ENCODE assay signal across 12 mouse cellular contexts in the genomic region with DNA sequence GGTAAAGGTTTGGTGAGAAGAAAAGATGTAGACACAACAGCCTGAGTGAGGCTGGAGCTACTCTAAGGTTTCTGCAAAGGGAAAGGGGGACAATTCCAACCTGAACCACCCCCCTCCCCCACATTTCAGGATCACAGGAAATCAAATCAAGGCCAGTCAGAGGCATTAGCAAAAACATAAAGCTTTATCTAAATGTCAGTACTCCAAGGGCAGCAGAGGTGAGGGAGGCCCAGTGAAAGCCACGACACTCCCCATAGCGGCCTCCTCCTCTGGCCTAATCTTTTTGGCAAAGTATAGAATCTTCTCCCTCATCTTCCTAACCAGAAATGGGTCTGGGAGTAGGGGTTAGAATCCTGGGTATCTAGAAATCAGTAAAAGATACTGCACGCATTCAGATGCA.
A peak's percentile ranks its signal among the peaks of the same experiment; 100 is the strongest.
DNase-seq lines count a peak whose midpoint lies in the region; ATAC-seq and TF ChIP-seq lines count a peak whose summit lies in the region.
"Had no signal": no experiment of that assay in that cellular context is flagged by ENCODE, and none has a peak within 500 bp of the region (broad histone marks: within the 10 kb centered on the region; RNA-seq: fewer than 3 reads in every experiment).

No protein-coding gene starts in this region.

- H3K27me3 ChIP-seq in MEL (ENCODE audit: control insufficient read depth in 1 of 2, insufficient read depth in 2 of 2, low read length in 2 of 2) = no peaks in the 10 kb centered on the region
- H3K27me3 ChIP-seq in liver, embryonic 15.5 days = 0 out of 2 replicates have a peak, but pooled peaks cover 3% of the 10 kb centered on the region
- no peaks in the 10 kb centered on the region for H3K27me3 ChIP-seq in hindbrain, embryonic 16.5 days (replicated peaks; ENCODE audit: control insufficient read depth, insufficient read depth, low read length)
- H3K27me3 ChIP-seq: hindbrain, embryonic 15.5 days had no signal

- no peak overlapping the region for H3K9ac ChIP-seq in MEL (ENCODE audit: control insufficient read depth, low read depth, low read length, poor library complexity, severe bottlenecking)
- no peak overlapping the region for H3K9ac ChIP-seq in liver, embryonic 15.5 days
- H3K9ac ChIP-seq in hindbrain, embryonic 16.5 days (ENCODE audit: low read depth, low read length) = no peak overlapping the region
- H3K9ac ChIP-seq: embryonic facial prominence, embryonic 12.5 days; hindbrain, embryonic 15.5 days had no signal

- peak overlapping the region; percentile 15 for H3K4me3 ChIP-seq in gastrocnemius, adult 2 months
- H3K4me3 ChIP-seq in layer of hippocampus, adult 2 months = no peak overlapping the region
- H3K4me3 ChIP-seq in MEL (ENCODE audit: control insufficient read depth in 1 of 2, insufficient read depth in 1 of 2, low read depth in 2 of 2, low read length in 2 of 2) = peak overlapping the region; percentile 21 to 34
- H3K4me3 ChIP-seq in liver, embryonic 15.5 days (replicated peaks) = no peak overlapping the region
- H3K4me3 ChIP-seq in hindbrain, embryonic 16.5 days (ENCODE audit: low read length) = no peak overlapping the region
- H3K4me3 ChIP-seq: embryonic facial prominence, embryonic 12.5 days; hindbrain, embryonic 15.5 days had no signal

- TF ChIP-seq POLR2A in MEL (IDR thresholded peaks at IDR 0.05; ENCODE audit: control insufficient read depth in 1 of 2, insufficient read depth in 1 of 2, low read depth in 1 of 2, low read length in 2 of 2, poor library complexity in 1 of 2) = no peak

- H3K27ac ChIP-seq in gastrocnemius, adult 2 months = peak overlapping the region; percentile 93
- H3K27ac ChIP-seq in layer of hippocampus, adult 2 months = peak overlapping the region; percentile 99
- H3K27ac ChIP-seq in MEL (ENCODE audit: control insufficient read depth, low read depth, low read length) = peak overlapping the region; percentile 13; the same call in 1 of the 2 replicates
- H3K27ac ChIP-seq in liver, embryonic 15.5 days (replicated peaks) = no peak overlapping the region
- H3K27ac ChIP-seq in hindbrain, embryonic 16.5 days (ENCODE audit: low read depth, low read length) = no peak overlapping the region
- H3K27ac ChIP-seq: hindbrain, embryonic 15.5 days; macrophage had no signal

- TF ChIP-seq RAD21 in MEL (IDR thresholded peaks at IDR 0.05; ENCODE audit: low read depth, low read length) = no peak

- no peaks in the 10 kb centered on the region for H3K9me3 ChIP-seq in MEL (replicated peaks; ENCODE audit: insufficient read depth, low read length)
- no peaks in the 10 kb centered on the region for H3K9me3 ChIP-seq in liver, embryonic 15.5 days (replicated peaks)
- no peaks in the 10 kb centered on the region for H3K9me3 ChIP-seq in hindbrain, embryonic 16.5 days (ENCODE audit: control insufficient read depth, low read length)
- H3K9me3 ChIP-seq: embryonic facial prominence, embryonic 12.5 days; hindbrain, embryonic 15.5 days had no signal

- no peak for TF ChIP-seq EP300 in MEL (IDR thresholded peaks at IDR 0.05; ENCODE audit: low read depth in 1 of 2, low read length in 2 of 2)

- no peak for TF ChIP-seq CTCF in gastrocnemius, adult 2 months (IDR thresholded peaks at IDR 0.05)
- TF ChIP-seq CTCF in layer of hippocampus, adult 2 months (conservative IDR thresholded peaks at IDR 0.05) = no peak
- TF ChIP-seq CTCF in MEL (IDR thresholded peaks at IDR 0.05 in 2 of 3, conservative IDR thresholded peaks at IDR 0.05 in 1 of 3; ENCODE audit: control insufficient read depth in 1 of 3, insufficient read depth in 1 of 3, low read depth in 2 of 3, low read length in 3 of 3, poor library complexity in 1 of 3, severe bottlenecking in 1 of 3) = no peak

- DNase-seq in gastrocnemius, adult 2 months = no peak
- DNase-seq in gastrocnemius, adult 8-10 months (ENCODE audit: low spot score in 2 of 2) = no peak
- no peak for DNase-seq in layer of hippocampus, adult 2 months (ENCODE audit: low spot score in 2 of 2)
- no peak for DNase-seq in layer of hippocampus, postnatal 10 days (ENCODE audit: low spot score in 2 of 2)
- no peak for DNase-seq in MEL (ENCODE audit: low read depth, low spot score)
- no peak for DNase-seq in adrenal gland, adult 8-10 months
- DNase-seq: kidney, postnatal 4 days had no signal

- 10% methylated on average over 3 of the region's 3 CpGs for WGBS in liver, embryonic 15.5 days (ENCODE audit: insufficient replicate concordance)
- WGBS in hindbrain, embryonic 16.5 days = 58% methylated on average over 3 of the region's 3 CpGs

- H3K4me1 ChIP-seq in MEL (ENCODE audit: control insufficient read depth in 1 of 2, insufficient read depth in 2 of 2, low read length in 2 of 2) = peaks cover 7 to 22% of the 10 kb centered on the region in 2 experiments
- peaks cover 16% of the 10 kb centered on the region for H3K4me1 ChIP-seq in liver, embryonic 15.5 days (replicated peaks)
- H3K4me1 ChIP-seq in hindbrain, embryonic 16.5 days (ENCODE audit: control insufficient read depth, insufficient read depth, low read depth, low read length) = no peaks in the 10 kb centered on the region; the same call in 1 of the 2 replicates

- no peak for ATAC-seq in liver, embryonic 15.5 days (ENCODE audit: insufficient read depth)
- no peak for ATAC-seq in hindbrain, embryonic 16.5 days

- H3K36me3 ChIP-seq in MEL (ENCODE audit: control insufficient read depth in 1 of 2, insufficient read depth in 2 of 2, low read length in 2 of 2) = peaks cover 0 to 7% of the 10 kb centered on the region in 2 experiments; a peak in 2 of 4 replicates
- H3K36me3 ChIP-seq in liver, embryonic 15.5 days (replicated peaks) = no peaks in the 10 kb centered on the region
- no peaks in the 10 kb centered on the region for H3K36me3 ChIP-seq in hindbrain, embryonic 16.5 days (ENCODE audit: control insufficient read depth, insufficient read depth, low read length)
- H3K36me3 ChIP-seq: embryonic facial prominence, embryonic 12.5 days; hindbrain, embryonic 15.5 days had no signal

- intact Hi-C loops in gastrocnemius, adult 2 months (cut with DNase I) = loop anchor here (1.0 to 5.0 kb wide), 3 partner anchors 14 to 113 kb away; partner anchors contain the start of gene Zbtb16

- no peaks in the 10 kb centered on the region for H3K79me2 ChIP-seq in MEL (ENCODE audit: control insufficient read depth, insufficient read depth, low read length, poor library complexity)

- H3K4me2 ChIP-seq in liver, embryonic 15.5 days = peak overlapping the region; percentile 27; the same call in 1 of the 2 replicates
- no peak overlapping the region for H3K4me2 ChIP-seq in hindbrain, embryonic 16.5 days (ENCODE audit: low read length)
- H3K4me2 ChIP-seq: embryonic facial prominence, embryonic 12.5 days; hindbrain, embryonic 15.5 days had no signal

TF ChIP-seq in MEL, 35 proteins besides CTCF, POLR2A, EP300 and RAD21:
- no peak for TF ChIP-seq ZMIZ1 (IDR thresholded peaks at IDR 0.05; ENCODE audit: low read depth, low read length)
- no peak for TF ChIP-seq NRF1 (IDR thresholded peaks at IDR 0.05; ENCODE audit: insufficient read depth, low read depth, low read length, poor library complexity, severe bottlenecking)
- TF ChIP-seq MXI1 (IDR thresholded peaks at IDR 0.05; ENCODE audit: low read depth, low read length) = no peak
- TF ChIP-seq MYC (IDR thresholded peaks at IDR 0.05; ENCODE audit: low read depth, low read length) = no peak
- TF ChIP-seq BHLHE40 (IDR thresholded peaks at IDR 0.05; ENCODE audit: borderline replicate concordance, low read depth, low read length) = no peak
- TF ChIP-seq E2F4 (IDR thresholded peaks at IDR 0.05; ENCODE audit: borderline replicate concordance, low read depth, low read length) = no peak
- no peak for TF ChIP-seq TAL1 (IDR thresholded peaks at IDR 0.05; ENCODE audit: low read length)
- TF ChIP-seq CHD1 (IDR thresholded peaks at IDR 0.05; ENCODE audit: low read depth, low read length) = no peak
- TF ChIP-seq TCF12 (IDR thresholded peaks at IDR 0.05; ENCODE audit: low read depth, low read length) = no peak
- TF ChIP-seq RCOR1 (IDR thresholded peaks at IDR 0.05; ENCODE audit: low read depth, low read length) = no peak
- no peak for TF ChIP-seq ZC3H11A (IDR thresholded peaks at IDR 0.05; ENCODE audit: low read depth, low read length)
- no peak for TF ChIP-seq USF2 (IDR thresholded peaks at IDR 0.05; ENCODE audit: borderline replicate concordance in 1 of 2, insufficient read depth in 1 of 2, low read depth in 1 of 2, low read length in 2 of 2)
- TF ChIP-seq ZKSCAN1 (IDR thresholded peaks at IDR 0.05; ENCODE audit: low read depth, low read length) = no peak
- no peak for TF ChIP-seq GATA1 (IDR thresholded peaks at IDR 0.05; ENCODE audit: low read depth, low read length)
- TF ChIP-seq MYB (IDR thresholded peaks at IDR 0.05; ENCODE audit: low read depth, low read length) = no peak
- no peak for TF ChIP-seq SMC3 (IDR thresholded peaks at IDR 0.05; ENCODE audit: low read depth, low read length)
- TF ChIP-seq ZNF384 (IDR thresholded peaks at IDR 0.05; ENCODE audit: low read depth, low read length) = no peak
- TF ChIP-seq HCFC1 (IDR thresholded peaks at IDR 0.05; ENCODE audit: low read depth, low read length) = no peak

Comparison
In these comparisons a context has a peak if more than half of its experiments do, and no peak if none do; other contexts are left out.
1. H3K27ac ChIP-seq: peak in gastrocnemius, adult 2 months (single experiment), layer of hippocampus, adult 2 months (single experiment) and MEL (single experiment); none in liver, embryonic 15.5 days (single experiment) and hindbrain, embryonic 16.5 days (single experiment).
2. H3K4me3 ChIP-seq: peak in gastrocnemius, adult 2 months (single experiment) and MEL (2 of 2); none in layer of hippocampus, adult 2 months (single experiment), liver, embryonic 15.5 days (single experiment) and hindbrain, embryonic 16.5 days (single experiment).